Mouse (Mus musculus) pancreas, adult 10 weeks (tissue): Measurements from ENCODE around the gene Olfr632. TPM values are rescaled to one million over a fixed set of nuclear protein-coding genes. Genes with fewer than 3 reads are reported as not detected.

ENCODE experiments used
- polyA plus RNA-seq: library from polyadenylated mRNA; stranded (reverse); fragments of 350-450 nt; fragmentation: Illumina TruSeq; extraction: RNeasy Lipid Tissue Mini Kit (QIAGEN cat#74804); gene quantifications from one replicate; pipeline ENCODE4 v1.2.3, GENCODE M21; 2015; ENCODE audit warnings: low read depth, low replicate concordance; ENCODE audit not compliant: insufficient read depth

Olfr632 gene
- not detected for polyA plus RNA-seq

GRCm38 (mm10) chr7:103934264-103934663 lies at the start of gene Olfr632:
TSS of gene Olfr632 (plus strand) at chr7:103934347.

GRCm38 (mm10) chr7:103886152-103886551 lies 48.0 kb upstream of the Olfr632 start, which contains the start of gene Olfr66:
TSS of gene Olfr66 (minus strand) at chr7:103886252.

GRCm38 (mm10) chr7:103894385-103894784 lies 39.8 kb upstream of the Olfr632 start, which contains the start of gene Olfr64:
TSS of gene Olfr64 (minus strand) at chr7:103894485.

GRCm38 (mm10) chr7:103903187-103903586 lies 31.0 kb upstream of the Olfr632 start, which contains the start of gene Olfr65:
TSS of gene Olfr65 (plus strand) at chr7:103903487.

GRCm38 (mm10) chr7:103928525-103928924 lies 5.6 kb upstream of the Olfr632 start, which contains the start of gene Olfr631:
TSS of gene Olfr631 (plus strand) at chr7:103928825.

GRCm38 (mm10) chr7:103944137-103944536 lies 10.0 kb downstream of the Olfr632 start, which contains the start of gene Olfr633:
TSS of gene Olfr633 (plus strand) at chr7:103944437.

GRCm38 (mm10) chr7:103970852-103971251 lies 36.7 kb downstream of the Olfr632 start, which contains the start of gene Olfr635:
TSS of gene Olfr635 (plus strand) at chr7:103971152.

Other genes starting within 250 kb of the Olfr632 start
- not detected for gene Olfr243, start 219.7 kb upstream of the Olfr632 start, polyA plus RNA-seq
- gene Olfr628, start 204.0 kb upstream of the Olfr632 start, polyA plus RNA-seq = not detected
- not detected for gene Olfr629, start 189.4 kb upstream of the Olfr632 start, polyA plus RNA-seq
- gene Olfr630, start 177.0 kb upstream of the Olfr632 start, polyA plus RNA-seq = not detected
- gene Olfr69, start 162.8 kb upstream of the Olfr632 start, polyA plus RNA-seq = not detected
- gene Olfr68, start 154.6 kb upstream of the Olfr632 start, polyA plus RNA-seq = not detected
- not detected for gene Olfr67, start 142.5 kb upstream of the Olfr632 start, polyA plus RNA-seq
- gene Hbb-bt, start 120.4 kb upstream of the Olfr632 start, polyA plus RNA-seq = 331 TPM
- gene Hbb-bs, start 106.3 kb upstream of the Olfr632 start, polyA plus RNA-seq = 2,689 TPM
- not detected for gene Hbb-bh2, start 93.8 kb upstream of the Olfr632 start, polyA plus RNA-seq
- gene Hbb-bh1, start 91.2 kb upstream of the Olfr632 start, polyA plus RNA-seq = not detected
- not detected for gene Hbb-y, start 81.1 kb upstream of the Olfr632 start, polyA plus RNA-seq
- not detected for gene Olfr66, start 48.1 kb upstream of the Olfr632 start, polyA plus RNA-seq
- gene Olfr64, start 39.9 kb upstream of the Olfr632 start, polyA plus RNA-seq = not detected
- not detected for gene Olfr65, start 30.9 kb upstream of the Olfr632 start, polyA plus RNA-seq
- not detected for gene Olfr631, start 5.5 kb upstream of the Olfr632 start, polyA plus RNA-seq
- not detected for gene Olfr633, start 10.1 kb downstream of the Olfr632 start, polyA plus RNA-seq
- not detected for gene Olfr635, start 36.8 kb downstream of the Olfr632 start, polyA plus RNA-seq
- not detected for gene Olfr638, start 64.4 kb downstream of the Olfr632 start, polyA plus RNA-seq
- not detected for gene Olfr639, start 83.0 kb downstream of the Olfr632 start, polyA plus RNA-seq
- gene Olfr640, start 91.2 kb downstream of the Olfr632 start, polyA plus RNA-seq = not detected
- not detected for gene Olfr641, start 101.1 kb downstream of the Olfr632 start, polyA plus RNA-seq
- gene Olfr642, start 118.3 kb downstream of the Olfr632 start, polyA plus RNA-seq = not detected
- not detected for gene 4930516K23Rik, start 127.1 kb downstream of the Olfr632 start, polyA plus RNA-seq
- gene Olfr644, start 137.5 kb downstream of the Olfr632 start, polyA plus RNA-seq = not detected
- not detected for gene Olfr645, start 151.1 kb downstream of the Olfr632 start, polyA plus RNA-seq
- gene Olfr646, start 170.5 kb downstream of the Olfr632 start, polyA plus RNA-seq = not detected
- not detected for gene Ubqln5, start 195.5 kb downstream of the Olfr632 start, polyA plus RNA-seq
- gene Olfr643, start 203.1 kb downstream of the Olfr632 start, polyA plus RNA-seq = not detected
- gene Ubqln3, start 208.9 kb downstream of the Olfr632 start, polyA plus RNA-seq = not detected
- gene Ubqlnl, start 216.2 kb downstream of the Olfr632 start, polyA plus RNA-seq = not detected
- not detected for gene Olfm5, start 230.5 kb downstream of the Olfr632 start, polyA plus RNA-seq
- gene Olfr648, start 249.0 kb downstream of the Olfr632 start, polyA plus RNA-seq = 0.28 TPM